Mouse (Mus musculus): ENCODE measurements at regions not wholly inside any gene's neighbourhood (a gene's known extent, or its start where the extent isn't known, plus 50 kb on each side); places are given as distances from the start of the nearest gene placed in this dataset.

GRCm38 (mm10) chr13:63985590-63985989 lies 103.4 kb downstream of the Hsd17b3 start:
- Histone ChIP-seq H3K4me3 (ENCODE audit: insufficient read depth, low read length) (no peak overlapping the region), H3K4me1 (ENCODE audit: control insufficient read depth, insufficient read depth, low read length) (no peaks in the 10 kb centered on the region), H3K27ac (ENCODE audit: insufficient read depth, low read length) (no peak overlapping the region)
- no peak for TF ChIP-seq POLR2A (IDR thresholded peaks at IDR 0.05; ENCODE audit: low read depth, low read length)

- TF ChIP-seq POLR2A (IDR thresholded peaks at IDR 0.05; ENCODE audit: low read depth, low read length) = no peak
- no peak for TF ChIP-seq CTCF (IDR thresholded peaks at IDR 0.05; ENCODE audit: borderline replicate concordance, insufficient read depth, low read length)
- H3K27ac ChIP-seq (ENCODE audit: insufficient read depth, low read length) = no peak overlapping the region
- H3K4me3 ChIP-seq (ENCODE audit: insufficient read depth, low read length) = no peak overlapping the region
- H3K4me1 ChIP-seq (ENCODE audit: control insufficient read depth, insufficient read depth, low read length) = no peaks in the 10 kb centered on the region
Measured at GRCm38 (mm10) chr13:63985086-63985485, 103.9 kb downstream of the Hsd17b3 start.

DNA sequence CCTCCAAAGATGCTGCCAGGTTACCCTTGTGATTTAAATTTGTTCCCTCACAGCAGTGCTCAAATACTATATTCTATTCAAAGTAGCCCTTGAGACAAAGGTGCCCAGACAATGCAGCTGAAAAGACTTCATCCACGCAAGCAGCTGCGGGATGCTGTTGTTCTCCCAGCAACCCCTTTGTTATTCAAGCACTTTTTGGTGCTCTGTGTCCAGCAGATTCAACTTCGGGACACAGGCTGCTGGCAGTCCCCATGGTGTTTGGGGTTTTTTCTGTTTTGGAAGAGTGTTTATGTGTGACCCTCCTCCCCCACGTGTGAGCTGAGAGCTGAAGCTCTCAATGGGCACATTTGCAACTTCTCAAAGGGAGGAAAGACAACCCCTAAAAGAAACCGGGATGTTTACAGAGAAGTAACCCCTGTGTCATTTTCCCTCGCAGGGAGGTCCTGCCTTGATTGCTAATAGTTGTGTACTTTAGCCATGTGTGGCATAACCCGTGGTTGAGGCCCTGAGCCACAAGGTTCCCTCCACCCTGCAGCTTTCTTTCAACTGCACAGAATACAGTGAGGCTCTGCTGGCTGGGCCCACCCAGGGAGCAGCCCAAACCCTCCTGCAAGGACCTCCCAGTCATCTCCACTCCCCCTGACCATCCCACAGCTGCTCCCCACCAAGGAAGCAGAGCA lies 108.9 kb downstream of the Hsd17b3 start:
- H3K4me3 ChIP-seq (ENCODE audit: insufficient read depth, low read length) = no peak overlapping the region
- H3K4me1 ChIP-seq (ENCODE audit: control insufficient read depth, insufficient read depth, low read length) = no peaks in the 10 kb centered on the region
- TF ChIP-seq CTCF (IDR thresholded peaks at IDR 0.05; ENCODE audit: borderline replicate concordance, insufficient read depth, low read length) (no peak), POLR2A (IDR thresholded peaks at IDR 0.05; ENCODE audit: low read depth, low read length) (no peak)
- H3K27ac ChIP-seq (ENCODE audit: insufficient read depth, low read length) = no peak overlapping the region

GRCm38 (mm10) chr13:63979581-63979980 lies 109.4 kb downstream of the Hsd17b3 start:
- no peak for TF ChIP-seq CTCF (IDR thresholded peaks at IDR 0.05; ENCODE audit: borderline replicate concordance, insufficient read depth, low read length)
- no peak for TF ChIP-seq POLR2A (IDR thresholded peaks at IDR 0.05; ENCODE audit: low read depth, low read length)
- H3K27ac ChIP-seq (ENCODE audit: insufficient read depth, low read length) = no peak overlapping the region
- H3K4me3 ChIP-seq (ENCODE audit: insufficient read depth, low read length) = no peak overlapping the region
- no peaks in the 10 kb centered on the region for H3K4me1 ChIP-seq (ENCODE audit: control insufficient read depth, insufficient read depth, low read length)

- TF ChIP-seq CTCF (IDR thresholded peaks at IDR 0.05; ENCODE audit: borderline replicate concordance, insufficient read depth, low read length) (no peak), POLR2A (IDR thresholded peaks at IDR 0.05; ENCODE audit: low read depth, low read length) (no peak)
- no peak overlapping the region for H3K4me3 ChIP-seq (ENCODE audit: insufficient read depth, low read length)
- no peaks in the 10 kb centered on the region for H3K4me1 ChIP-seq (ENCODE audit: control insufficient read depth, insufficient read depth, low read length)
- no peak overlapping the region for H3K27ac ChIP-seq (ENCODE audit: insufficient read depth, low read length)
Measured at GRCm38 (mm10) chr13:63969907-63970306, 119.1 kb downstream of the Hsd17b3 start.

DNA sequence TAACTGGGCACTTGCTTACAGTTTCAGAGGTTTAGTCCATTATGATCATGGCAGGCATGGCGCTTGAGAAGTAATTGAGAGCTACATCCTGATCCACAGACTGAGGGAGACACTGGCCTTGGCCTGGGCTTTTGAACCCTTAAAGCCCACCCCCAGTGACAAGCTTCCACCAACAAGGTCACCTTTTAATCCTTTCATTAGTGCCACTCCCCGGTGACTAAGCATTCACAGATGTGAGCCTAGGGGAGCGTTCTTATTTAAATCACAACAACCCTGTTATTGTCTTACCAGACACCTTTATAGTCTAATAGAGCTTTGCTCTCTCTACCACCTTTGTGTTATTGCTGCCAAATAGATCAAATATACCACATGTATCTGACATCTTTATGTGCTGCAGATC lies 120.4 kb downstream of the Hsd17b3 start:
- no peak for TF ChIP-seq CTCF (IDR thresholded peaks at IDR 0.05; ENCODE audit: borderline replicate concordance, insufficient read depth, low read length)
- no peak overlapping the region for H3K4me3 ChIP-seq (ENCODE audit: insufficient read depth, low read length)
- no peaks in the 10 kb centered on the region for H3K4me1 ChIP-seq (ENCODE audit: control insufficient read depth, insufficient read depth, low read length)
- no peak overlapping the region for H3K27ac ChIP-seq (ENCODE audit: insufficient read depth, low read length)

DNA sequence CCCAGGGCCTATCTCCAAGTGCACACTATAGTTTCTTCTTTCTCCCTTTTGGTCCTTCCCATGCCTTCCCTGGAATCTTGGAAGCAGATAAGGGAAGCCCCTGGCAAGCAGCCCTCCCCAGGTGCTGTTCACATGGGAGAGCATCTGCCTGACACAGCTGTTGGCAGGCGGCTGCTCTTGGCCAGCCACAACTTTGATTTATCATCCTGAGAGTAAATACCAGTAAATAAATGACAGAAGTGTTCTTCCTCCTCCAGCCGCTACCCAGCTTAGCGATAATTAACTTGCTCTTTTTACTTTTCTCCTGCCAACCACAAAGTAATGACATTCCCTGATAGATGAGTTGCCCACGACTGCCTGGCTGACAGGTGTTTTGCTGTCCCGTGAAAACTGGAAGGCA lies 131.9 kb downstream of the Hsd17b3 start:
- Histone ChIP-seq H3K4me3 (ENCODE audit: insufficient read depth, low read length) (no peak overlapping the region), H3K4me1 (ENCODE audit: control insufficient read depth, insufficient read depth, low read length) (no peaks in the 10 kb centered on the region), H3K27ac (ENCODE audit: insufficient read depth, low read length) (no peak overlapping the region)
- TF ChIP-seq CTCF (IDR thresholded peaks at IDR 0.05; ENCODE audit: borderline replicate concordance, insufficient read depth, low read length) (no peak), POLR2A (IDR thresholded peaks at IDR 0.05; ENCODE audit: low read depth, low read length) (no peak)

- no peaks in the 10 kb centered on the region for H3K4me1 ChIP-seq (ENCODE audit: control insufficient read depth, insufficient read depth, low read length)
- TF ChIP-seq POLR2A (IDR thresholded peaks at IDR 0.05; ENCODE audit: low read depth, low read length) (no peak), CTCF (IDR thresholded peaks at IDR 0.05; ENCODE audit: borderline replicate concordance, insufficient read depth, low read length) (no peak)
- H3K27ac ChIP-seq (ENCODE audit: insufficient read depth, low read length) = no peak overlapping the region
Measured at GRCm38 (mm10) chr13:63954305-63954704, 134.7 kb downstream of the Hsd17b3 start.

GRCm38 (mm10) chr13:63951922-63952734 lies 136.9 kb downstream of the Hsd17b3 start:
- no peaks in the 10 kb centered on the region for H3K4me1 ChIP-seq (ENCODE audit: control insufficient read depth, insufficient read depth, low read length)
- no peak overlapping the region for H3K4me3 ChIP-seq (ENCODE audit: insufficient read depth, low read length)
- H3K27ac ChIP-seq (ENCODE audit: insufficient read depth, low read length) = no peak overlapping the region
- no peak for TF ChIP-seq POLR2A (IDR thresholded peaks at IDR 0.05; ENCODE audit: low read depth, low read length)
- TF ChIP-seq CTCF (IDR thresholded peaks at IDR 0.05; ENCODE audit: borderline replicate concordance, insufficient read depth, low read length) = no peak

More at GRCm38 (mm10) chr13:63954305-63954704, 134.7 kb downstream of the Hsd17b3 start:
- no peak overlapping the region for H3K4me3 ChIP-seq (ENCODE audit: insufficient read depth, low read length)

- Histone ChIP-seq H3K27ac (ENCODE audit: insufficient read depth, low read length) (no peak overlapping the region), H3K4me1 (ENCODE audit: control insufficient read depth, insufficient read depth, low read length) (no peaks in the 10 kb centered on the region)
Measured at GRCm38 (mm10) chr13:63951136-63951535, 136.1 kb downstream of the Ercc6l2 start.

More at GRCm38 (mm10) chr13:63951136-63951535, 136.1 kb downstream of the Ercc6l2 start:
- TF ChIP-seq POLR2A (IDR thresholded peaks at IDR 0.05; ENCODE audit: low read depth, low read length) = no peak
- no peak for TF ChIP-seq CTCF (IDR thresholded peaks at IDR 0.05; ENCODE audit: borderline replicate concordance, insufficient read depth, low read length)
- no peak overlapping the region for H3K4me3 ChIP-seq (ENCODE audit: insufficient read depth, low read length)

Measured in embryonic fibroblast, embryonic 13.5 days (primary cell).